Mouse (Mus musculus) hindbrain, embryonic 14.5 days (tissue): ENCODE measurements around the gene Alyref2. TPM values are rescaled to one million over a fixed set of nuclear protein-coding genes. Genes with fewer than 3 reads are reported as not detected.

ENCODE experiments used
- ATAC-seq: fragments of 200-750 bp; cut with Nextera tagmentation; 2 replicates; pipeline ENCODE4 v1.8.0; 2017; ENCODE audit warnings: moderate number of reproducible peaks, mild to moderate bottlenecking, moderate TSS enrichment, moderate library complexity; ENCODE audit not compliant: low FRiP score
- DNase-seq: peaks from one replicate; pipeline ENCODE4 v3.0.0-alpha.2; 2015; ENCODE audit warnings: low spot score
- H3K27ac ChIP-seq: fragments of 300-500 bp; sonication (generic); 2 replicates; pipeline ENCODE4 v1.5.1; 2014; ENCODE audit warnings: mild to moderate bottlenecking, moderate library complexity
- H3K27me3 ChIP-seq: fragments of 300-500 bp; sonication (generic); 2 replicates; pipeline ENCODE4 v1.6.1; 2014; ENCODE audit warnings: mild to moderate bottlenecking, low read length, mixed read lengths; ENCODE audit not compliant: control insufficient read depth, insufficient read depth
- H3K36me3 ChIP-seq: fragments of 300-500 bp; sonication (generic); replicated peaks from 2 replicates; pipeline ENCODE4 v1.6.1; 2014; ENCODE audit not compliant: control insufficient read depth, insufficient read depth
- H3K4me1 ChIP-seq: fragments of 300-500 bp; sonication (generic); replicated peaks from 2 replicates; pipeline ENCODE4 v1.6.1; 2014; ENCODE audit warnings: antibody characterized with exemption, low read length, mixed read lengths; ENCODE audit not compliant: control insufficient read depth, insufficient read depth
- H3K4me2 ChIP-seq: fragments of 300-500 bp; sonication (generic); replicated peaks from 2 replicates; pipeline ENCODE4 v1.6.1; 2014; ENCODE audit warnings: mild to moderate bottlenecking, moderate library complexity
- H3K4me3 ChIP-seq: fragments of 300-500 bp; sonication (generic); replicated peaks from 2 replicates; pipeline ENCODE4 v1.5.1; 2014; ENCODE audit warnings: mild to moderate bottlenecking, low read length
- H3K9ac ChIP-seq: fragments of 300-500 bp; sonication (generic); 2 replicates; pipeline ENCODE4 v1.6.1; 2014
- H3K9me3 ChIP-seq: fragments of 300-500 bp; sonication (generic); 2 replicates; pipeline ENCODE4 v1.6.1; 2016; ENCODE audit warnings: low read length; ENCODE audit not compliant: control insufficient read depth
- WGBS: fragments of 180-500 bp; shearing (Covaris S2); extraction: QIAGEN DNeasy Blood & Tissue Kit; methylation state at CpG from one replicate; pipeline ENCODE4 v1.1.7; 2014; 5-methylcytosine and 5-hydroxymethylcytosine counted together
- polyA plus RNA-seq: library from polyadenylated mRNA; unstranded; fragments of >200 nt; fragmentation: Nextera tagmentation; extraction: Ambion mirVana; gene quantifications from 2 replicates; pipeline ENCODE4 v1.2.1, GENCODE M21; 2014

Alyref2 gene
- polyA plus RNA-seq = 23.0 and 29.8 TPM in 2 replicates

DNA sequence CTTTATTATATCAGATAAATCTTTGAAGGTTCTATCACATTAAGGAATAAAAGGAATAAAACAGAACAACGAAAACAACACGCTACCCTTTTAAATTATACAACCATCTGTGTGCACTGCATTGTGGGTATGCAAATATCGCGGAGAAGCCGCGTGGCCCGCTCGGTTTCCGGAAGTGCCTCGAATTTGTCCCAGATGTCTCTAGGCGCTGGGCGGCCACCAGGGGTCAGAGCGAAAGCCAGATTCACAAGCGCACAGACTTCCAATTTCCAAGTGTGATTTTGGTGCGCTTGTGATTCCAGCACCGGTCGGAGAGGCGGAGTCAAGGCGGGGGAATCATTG lies at the start of gene Alyref2:
TSS of gene Alyref2 (plus strand) at position 229 of the 342 bp plus-strand sequence.
- H3K4me1 ChIP-seq = peaks cover 11% of the 10 kb centered on the region; the same call in 1 of the 2 replicates
- H3K9ac ChIP-seq = peak within 1 kb of the TSS; percentile 88
- H3K4me3 ChIP-seq = peak within 1 kb of the TSS; percentile 78
- 2% methylated on average over 19 of the region's 19 CpGs for WGBS
- H3K9me3 ChIP-seq = no peaks in the 10 kb centered on the region
- peak; percentile 90 for ATAC-seq
- H3K27ac ChIP-seq = peak within 1 kb of the TSS; percentile 98
- H3K36me3 ChIP-seq = no peaks in the 10 kb centered on the region
- peak; percentile 97 for DNase-seq
- peak within 1 kb of the TSS; percentile 79 for H3K4me2 ChIP-seq
- H3K27me3 ChIP-seq = no peaks in the 10 kb centered on the region

DNA sequence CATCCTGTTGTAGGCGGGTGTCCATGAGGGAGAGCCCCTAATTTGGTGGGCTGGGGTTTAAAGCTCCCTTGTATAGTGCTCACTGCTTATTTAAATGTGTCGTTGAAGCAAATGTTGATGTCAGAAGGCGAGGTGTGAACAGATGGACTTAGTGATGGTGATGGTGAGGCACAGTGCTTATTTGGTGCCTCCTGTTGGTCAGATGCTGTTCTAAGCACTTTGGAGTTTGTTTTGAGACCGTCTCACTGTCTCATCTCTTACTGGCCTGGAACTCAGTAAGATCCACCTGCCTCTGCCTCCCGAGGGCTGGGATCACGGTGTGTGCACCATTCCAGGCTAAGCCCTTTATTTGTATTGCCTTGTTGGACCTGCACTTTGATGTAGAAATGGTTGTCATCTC lies 48.4 kb upstream of the Alyref2 start:
- Histone ChIP-seq H3K4me3 (no peak overlapping the region), H3K27me3 (no peaks in the 10 kb centered on the region), H3K4me2 (no peak overlapping the region), H3K27ac (no peak overlapping the region), H3K9ac (no peak overlapping the region), H3K36me3 (no peaks in the 10 kb centered on the region), H3K9me3 (no peaks in the 10 kb centered on the region), H3K4me1 (peaks cover 3% of the 10 kb centered on the region; the same call in 1 of the 2 replicates)
- 85% methylated on average over 6 of the region's 6 CpGs for WGBS
- ATAC-seq (no peak), DNase-seq (no peak)

DNA sequence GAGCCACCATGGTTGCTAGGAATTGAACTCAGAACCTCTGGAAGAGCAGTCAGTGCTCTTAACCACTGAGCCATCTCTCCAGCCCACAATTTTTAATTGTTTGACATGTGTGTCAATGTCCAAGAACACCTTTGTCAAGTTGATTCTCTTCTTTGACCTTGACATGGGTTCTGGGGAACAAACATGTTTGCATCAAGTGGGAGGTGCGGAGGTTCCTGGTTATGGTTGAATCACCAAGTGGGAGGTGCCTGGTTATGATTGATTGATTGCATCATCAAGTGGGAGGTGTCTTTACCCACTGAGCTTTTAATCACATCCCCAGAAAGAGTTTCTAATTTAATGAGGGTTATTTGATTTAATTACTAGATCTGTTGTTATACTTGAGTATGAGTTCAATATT lies 45.7 kb upstream of the Alyref2 start:
- H3K9me3 ChIP-seq = no peaks in the 10 kb centered on the region
- 95% methylated on average over 1 of the region's 1 CpGs for WGBS
- H3K27me3 ChIP-seq = no peaks in the 10 kb centered on the region
- H3K4me2 ChIP-seq = no peak overlapping the region
- DNase-seq (no peak), ATAC-seq (no peak)
- H3K9ac ChIP-seq = no peak overlapping the region
- peaks cover 7% of the 10 kb centered on the region; the same call in 1 of the 2 replicates for H3K4me1 ChIP-seq
- H3K36me3 ChIP-seq = no peaks in the 10 kb centered on the region
- no peak overlapping the region for H3K4me3 ChIP-seq
- H3K27ac ChIP-seq = no peak overlapping the region

DNA sequence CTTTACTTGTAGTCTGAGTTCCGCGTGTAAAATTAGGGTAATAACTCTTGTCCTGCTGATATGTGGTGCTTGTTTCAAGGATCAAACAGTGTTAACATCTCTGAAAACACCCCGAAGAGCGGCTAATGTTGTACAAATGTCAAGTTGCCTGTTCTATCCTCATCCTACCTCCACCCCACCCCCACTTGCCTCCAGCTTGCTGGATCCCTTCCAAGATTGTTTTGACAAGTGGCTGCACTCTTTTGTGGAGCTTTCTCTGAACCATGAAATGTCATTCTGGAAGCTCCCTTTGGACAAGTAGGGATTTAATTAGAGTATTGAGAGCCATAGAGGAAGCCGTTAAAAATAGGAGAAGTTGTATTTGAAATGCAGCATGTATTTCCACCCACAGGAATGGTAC lies 43.5 kb upstream of the Alyref2 start:
- Histone ChIP-seq H3K27ac (no peak overlapping the region), H3K4me3 (no peak overlapping the region), H3K4me1 (peaks cover 7% of the 10 kb centered on the region; the same call in 1 of the 2 replicates), H3K9me3 (no peaks in the 10 kb centered on the region), H3K4me2 (no peak overlapping the region), H3K27me3 (no peaks in the 10 kb centered on the region), H3K9ac (no peak overlapping the region), H3K36me3 (no peaks in the 10 kb centered on the region)
- WGBS = 49% methylated on average over 5 of the region's 5 CpGs
- ATAC-seq (no peak), DNase-seq (peak; percentile 38)

DNA sequence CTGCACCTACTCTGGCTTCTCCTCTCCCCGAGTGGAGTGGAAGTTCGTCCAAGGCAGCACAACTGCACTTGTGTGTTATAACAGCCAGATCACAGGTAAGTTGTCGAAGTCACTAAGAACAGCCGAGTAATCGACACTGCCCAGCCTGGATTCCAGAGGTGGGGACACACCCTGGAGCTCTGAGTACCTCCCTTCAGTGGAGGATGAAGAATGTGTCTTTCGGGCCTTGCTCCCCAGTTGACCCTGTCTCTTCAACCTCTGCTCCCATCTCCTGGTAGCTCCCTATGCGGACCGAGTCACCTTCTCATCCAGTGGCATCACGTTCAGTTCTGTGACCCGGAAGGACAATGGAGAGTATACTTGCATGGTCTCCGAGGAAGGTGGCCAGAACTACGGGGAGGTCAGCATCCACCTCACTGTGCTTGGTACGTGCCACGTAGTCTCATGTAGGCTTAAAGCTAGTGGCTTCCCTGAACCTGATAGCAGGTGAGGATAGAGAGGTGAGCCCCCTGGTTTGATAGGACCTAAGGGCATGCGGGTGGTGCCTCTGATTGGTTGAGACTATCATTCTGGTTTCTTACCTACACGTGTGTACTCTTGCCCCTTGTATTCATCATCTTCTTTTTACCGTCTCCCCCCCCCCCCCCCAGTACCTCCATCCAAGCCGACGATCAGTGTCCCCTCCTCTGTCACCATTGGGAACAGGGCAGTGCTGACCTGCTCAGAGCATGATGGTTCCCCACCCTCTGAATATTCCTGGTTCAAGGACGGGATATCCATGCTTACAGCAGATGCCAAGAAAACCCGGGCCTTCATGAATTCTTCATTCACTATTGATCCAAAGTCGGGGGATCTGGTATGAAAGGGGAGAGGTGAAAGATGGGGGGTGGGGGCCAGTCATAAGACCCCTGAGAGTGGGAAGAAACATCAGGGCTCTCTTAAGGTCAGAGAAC lies 42.5 kb upstream of the Alyref2 start:
- DNase-seq (no peak), ATAC-seq (no peak)
- H3K9me3 ChIP-seq = no peaks in the 10 kb centered on the region
- 91% methylated on average over 22 of the region's 22 CpGs for WGBS
- H3K4me2 ChIP-seq = no peak overlapping the region
- no peak overlapping the region for H3K4me3 ChIP-seq
- H3K27me3 ChIP-seq = no peaks in the 10 kb centered on the region
- no peak overlapping the region for H3K27ac ChIP-seq
- H3K9ac ChIP-seq = no peak overlapping the region
- peaks cover 7% of the 10 kb centered on the region; the same call in 1 of the 2 replicates for H3K4me1 ChIP-seq
- H3K36me3 ChIP-seq = no peaks in the 10 kb centered on the region

DNA sequence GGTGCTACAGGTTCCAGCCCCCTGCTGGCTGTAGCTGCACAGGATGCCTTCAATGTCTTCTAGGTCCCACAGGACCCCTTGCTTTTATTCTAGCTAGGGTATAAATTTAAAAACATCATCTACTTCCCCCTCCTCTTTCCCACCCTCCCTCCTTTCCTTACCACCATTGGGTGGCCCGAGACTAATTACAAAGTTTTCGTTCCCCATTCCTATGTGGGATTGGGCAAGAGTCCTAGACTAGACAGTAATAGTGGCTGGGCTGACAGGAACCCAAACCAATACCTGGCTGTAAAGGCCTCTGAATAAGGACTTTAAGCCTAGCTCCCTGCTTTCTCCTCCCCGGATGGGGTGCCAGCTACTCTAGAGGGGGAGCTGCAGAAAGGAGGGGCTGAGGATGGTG lies 40.1 kb upstream of the Alyref2 start:
- ATAC-seq = no peak
- WGBS = 95% methylated on average over 3 of the region's 3 CpGs
- H3K4me2 ChIP-seq = no peak overlapping the region
- no peak overlapping the region for H3K27ac ChIP-seq
- no peaks in the 10 kb centered on the region for H3K27me3 ChIP-seq
- H3K4me1 ChIP-seq = peaks cover 7% of the 10 kb centered on the region; the same call in 1 of the 2 replicates
- H3K9me3 ChIP-seq = no peaks in the 10 kb centered on the region
- DNase-seq = no peak
- H3K36me3 ChIP-seq = no peaks in the 10 kb centered on the region
- no peak overlapping the region for H3K4me3 ChIP-seq
- H3K9ac ChIP-seq = no peak overlapping the region

DNA sequence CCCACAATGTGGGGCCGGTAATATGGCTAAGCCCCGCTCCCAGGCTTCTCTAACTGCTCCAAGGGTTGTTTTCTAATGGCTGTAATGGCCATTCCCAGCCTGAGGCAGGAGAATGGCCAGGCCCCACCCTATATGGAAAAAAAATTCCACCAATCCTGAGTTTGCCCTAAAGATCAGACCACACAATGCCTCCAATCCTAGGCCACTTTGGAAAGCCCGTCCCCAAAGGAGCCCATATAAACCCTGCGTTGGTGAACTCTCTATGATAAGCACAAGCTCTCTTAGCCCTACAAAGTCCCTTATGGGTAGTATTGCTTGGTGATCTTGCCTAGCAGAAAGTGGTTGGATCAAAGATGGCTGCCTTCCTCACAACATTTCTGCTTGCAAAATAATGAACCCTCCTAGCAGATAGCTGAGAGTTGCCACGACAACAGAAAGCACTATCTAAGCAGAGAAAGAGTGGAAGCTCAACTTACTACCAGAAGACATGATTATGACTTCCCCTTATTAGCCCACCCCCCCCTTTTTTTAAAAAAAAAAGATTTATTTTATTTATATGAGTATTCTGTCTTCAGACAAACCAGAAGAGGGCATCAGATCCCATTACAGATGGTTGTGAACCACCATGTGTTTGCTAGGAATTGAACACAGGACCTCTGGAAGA lies 37.4 kb upstream of the Alyref2 start:
- no peak for ATAC-seq
- no peaks in the 10 kb centered on the region for H3K9me3 ChIP-seq
- H3K27ac ChIP-seq = no peak overlapping the region
- no peaks in the 10 kb centered on the region for H3K36me3 ChIP-seq
- H3K4me2 ChIP-seq = no peak overlapping the region
- H3K9ac ChIP-seq = no peak overlapping the region
- no peaks in the 10 kb centered on the region for H3K4me1 ChIP-seq
- no peaks in the 10 kb centered on the region for H3K27me3 ChIP-seq
- H3K4me3 ChIP-seq = no peak overlapping the region
- DNase-seq = no peak
- WGBS = 95% methylated on average over 5 of the region's 5 CpGs

DNA sequence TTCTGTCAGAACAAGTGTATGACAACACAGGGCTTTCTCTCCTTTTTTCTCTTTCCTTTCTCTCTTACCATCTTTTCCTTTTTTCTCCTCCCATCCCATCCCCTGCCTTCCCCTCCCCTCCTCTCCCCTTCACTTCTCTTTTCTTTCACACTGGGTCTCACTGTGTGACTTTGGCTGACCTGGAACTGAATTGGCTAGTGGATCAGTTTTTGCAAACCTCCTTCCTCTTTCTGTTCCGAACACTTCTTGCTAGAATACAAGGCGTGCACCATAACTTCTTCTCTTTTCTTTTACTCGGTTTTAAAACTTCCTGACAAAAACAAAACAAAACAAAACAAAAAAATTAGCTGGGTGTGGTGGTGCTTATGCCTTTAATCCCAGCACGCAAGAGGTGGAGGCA lies 36.7 kb upstream of the Alyref2 start:
- Histone ChIP-seq H3K27me3 (no peaks in the 10 kb centered on the region), H3K4me2 (no peak overlapping the region), H3K36me3 (no peaks in the 10 kb centered on the region), H3K9me3 (no peaks in the 10 kb centered on the region), H3K4me1 (no peaks in the 10 kb centered on the region), H3K27ac (no peak overlapping the region), H3K9ac (no peak overlapping the region), H3K4me3 (no peak overlapping the region)
- WGBS = 84% methylated on average over 4 of the region's 4 CpGs
- DNase-seq (no peak), ATAC-seq (no peak)

DNA sequence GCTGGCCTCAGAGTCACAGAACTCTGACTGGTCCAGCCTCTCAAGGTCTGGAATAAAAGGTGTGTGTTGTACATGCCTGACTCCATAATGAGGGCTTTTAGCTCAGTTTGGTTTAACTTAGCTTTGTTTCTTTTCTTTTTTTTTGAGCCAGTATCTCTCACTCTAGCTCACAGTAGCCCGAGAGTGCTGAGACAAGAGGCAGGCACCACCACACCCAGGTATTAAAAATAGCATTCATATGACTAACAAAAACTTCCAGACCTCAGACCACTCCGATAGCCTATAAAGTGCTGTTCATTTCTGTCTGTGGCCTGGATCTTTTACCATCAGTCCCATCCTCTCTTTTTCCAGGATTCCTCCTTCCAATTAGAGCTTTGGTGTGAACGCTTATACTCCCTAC lies 33.6 kb upstream of the Alyref2 start:
- no peaks in the 10 kb centered on the region for H3K36me3 ChIP-seq
- DNase-seq = peak; percentile 18
- no peak for ATAC-seq

More for the DNA sequence above, 33.6 kb upstream of the Alyref2 start:
- Histone ChIP-seq H3K4me2 (no peak overlapping the region), H3K27me3 (no peaks in the 10 kb centered on the region), H3K27ac (no peak overlapping the region), H3K9me3 (no peaks in the 10 kb centered on the region), H3K9ac (no peak overlapping the region), H3K4me1 (no peaks in the 10 kb centered on the region), H3K4me3 (no peak overlapping the region)
- 92% methylated on average over 3 of the region's 3 CpGs for WGBS
